Mouse (Mus musculus): Measurements from ENCODE around the gene Mst1. TPM values are rescaled to one million over a fixed set of nuclear protein-coding genes. Genes with fewer than 3 reads are reported as not detected.
A peak's percentile ranks its signal among the peaks of the same experiment; 100 is the strongest.

Mst1 gene
- polyA plus RNA-seq, 1 experiment, result 0.65 TPM

DNA sequence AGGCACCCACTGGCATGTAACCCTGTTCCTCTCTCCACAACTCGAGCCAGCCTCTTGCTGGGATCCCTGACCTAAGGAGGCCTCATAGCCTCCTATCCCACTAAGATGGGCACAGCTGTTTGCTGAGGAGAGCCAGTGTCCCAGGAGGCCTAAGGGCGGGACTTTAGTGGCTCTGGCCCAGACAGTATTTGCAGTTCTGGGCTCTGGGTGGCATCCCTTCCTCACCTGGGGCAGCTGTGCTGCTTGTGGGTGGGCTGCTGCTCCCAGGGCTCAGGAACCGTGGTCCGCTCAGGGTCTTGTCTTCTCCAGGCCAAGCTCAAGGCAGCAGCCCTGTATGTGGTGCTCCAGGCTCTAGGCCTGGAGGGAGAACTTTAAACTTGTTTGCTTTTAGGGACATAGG lies 33.7 kb upstream of the Mst1 start:
- Histone ChIP-seq H3K79me2 (ENCODE audit: control insufficient read depth, insufficient read depth) (peaks cover 7% of the 10 kb centered on the region), H3K4me3 (no peak overlapping the region), H3K4me2 (ENCODE audit: low read depth) (no peak overlapping the region), H3ac (ENCODE audit: control insufficient read depth, insufficient read length) (no peak overlapping the region), H3K27me3 (ENCODE audit: control insufficient read depth, insufficient read depth, insufficient read length) (no peaks in the 10 kb centered on the region), H3K36me3 (ENCODE audit: control insufficient read depth, insufficient read depth) (no peaks in the 10 kb centered on the region)
- TF ChIP-seq MYOD1 (IDR thresholded peaks at IDR 0.05; ENCODE audit: control insufficient read depth in 1 of 3, insufficient read length in 2 of 3, low read depth in 2 of 3) (no peak), E2F4 (IDR thresholded peaks at IDR 0.05; ENCODE audit: insufficient read depth) (no peak), MYOG (IDR thresholded peaks at IDR 0.05; ENCODE audit: control insufficient read depth in 1 of 3, insufficient read depth in 1 of 3, insufficient read length in 2 of 3, low read depth in 2 of 3) (no peak), POLR2AphosphoS2 (IDR thresholded peaks at IDR 0.05; ENCODE audit: insufficient read length, low read depth) (no peak), POLR2A (IDR thresholded peaks at IDR 0.05; ENCODE audit: insufficient read length, low read depth) (no peak), USF1 (IDR thresholded peaks at IDR 0.05; ENCODE audit: low read depth) (no peak), SRF (IDR thresholded peaks at IDR 0.05; ENCODE audit: control insufficient read depth, insufficient read length, low read depth) (no peak), TCF12 (IDR thresholded peaks at IDR 0.05; ENCODE audit: insufficient read depth, poor library complexity, severe bottlenecking) (no peak), CEBPB (IDR thresholded peaks at IDR 0.05; ENCODE audit: insufficient read depth, poor library complexity, severe bottlenecking) (no peak), REST (IDR thresholded peaks at IDR 0.05; ENCODE audit: insufficient read depth, insufficient read length) (no peak), MAX (IDR thresholded peaks at IDR 0.05; ENCODE audit: low read depth) (no peak), TCF3 (IDR thresholded peaks at IDR 0.05; ENCODE audit: insufficient read length, low read depth) (no peak)

GRCm38 (mm10) chr9:108047601-108048565 lies 32.4 kb upstream of the Mst1 start:
- H3K27me3 ChIP-seq (ENCODE audit: control insufficient read depth, insufficient read depth, insufficient read length), result no peaks in the 10 kb centered on the region
- no peak overlapping the region for H3ac ChIP-seq (ENCODE audit: control insufficient read depth, insufficient read length)
- peak overlapping the region; percentile 88 for H3K4me2 ChIP-seq (ENCODE audit: low read depth)
- H3K79me2 ChIP-seq (ENCODE audit: control insufficient read depth, insufficient read depth), result peaks cover 7% of the 10 kb centered on the region
- H3K4me3 ChIP-seq, result peak overlapping the region; percentile 77
- no peak for TF ChIP-seq MYOD1 (IDR thresholded peaks at IDR 0.05; ENCODE audit: control insufficient read depth in 1 of 3, insufficient read length in 2 of 3, low read depth in 2 of 3)
- no peak for TF ChIP-seq TCF3 (IDR thresholded peaks at IDR 0.05; ENCODE audit: insufficient read length, low read depth)
- TF ChIP-seq MAX (IDR thresholded peaks at IDR 0.05; ENCODE audit: low read depth), result no peak
- no peaks in the 10 kb centered on the region for H3K36me3 ChIP-seq (ENCODE audit: control insufficient read depth, insufficient read depth)

- Histone ChIP-seq H3K36me3 (ENCODE audit: control insufficient read depth, insufficient read depth) (no peaks in the 10 kb centered on the region), H3K4me3 (peak overlapping the region; percentile 77), H3K79me2 (ENCODE audit: control insufficient read depth, insufficient read depth) (peaks cover 7% of the 10 kb centered on the region), H3K4me2 (ENCODE audit: low read depth) (peak overlapping the region; percentile 88), H3ac (ENCODE audit: control insufficient read depth, insufficient read length) (peak overlapping the region; percentile 32), H3K27me3 (ENCODE audit: control insufficient read depth, insufficient read depth, insufficient read length) (no peaks in the 10 kb centered on the region)
- no peak for TF ChIP-seq TCF12 (IDR thresholded peaks at IDR 0.05; ENCODE audit: insufficient read depth, poor library complexity, severe bottlenecking)
These were observed 31.7 kb upstream of the Mst1 start for GRCm38 (mm10) chr9:108048566-108048955.

DNA sequence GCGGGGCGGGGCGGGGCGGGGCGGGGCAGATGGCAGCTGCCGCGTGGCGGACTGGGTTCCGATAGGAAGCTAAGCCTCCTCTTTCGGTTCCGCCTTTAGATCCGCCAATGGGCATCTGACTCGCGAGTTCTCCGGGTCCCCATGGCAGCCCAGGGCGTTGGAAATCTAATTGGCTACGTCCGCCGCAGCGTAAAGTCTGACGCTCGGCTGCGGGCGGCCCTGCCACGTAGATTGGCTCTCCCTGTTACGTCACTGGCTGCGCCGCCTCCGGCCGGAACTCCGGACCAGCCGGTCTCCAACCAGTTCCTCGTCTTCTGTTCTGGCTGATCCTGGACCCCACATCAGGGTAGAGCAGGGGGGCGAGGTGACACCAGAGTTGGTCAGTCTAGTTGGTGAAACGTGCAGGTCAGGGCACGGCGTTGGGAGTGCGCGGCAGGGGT lies 31.2 kb upstream of the Mst1 start, which contains the start of gene Gmppb:
Gene Gmppb (plus strand): TSS at position 227 of the 440 bp plus-strand sequence.
- H3ac ChIP-seq (ENCODE audit: control insufficient read depth, insufficient read length), result peak within 1 kb of the TSS; percentile 32
- peak within 1 kb of the TSS; percentile 77 for H3K4me3 ChIP-seq
- peaks cover 7% of the 10 kb centered on the region for H3K79me2 ChIP-seq (ENCODE audit: control insufficient read depth, insufficient read depth)
- H3K27me3 ChIP-seq (ENCODE audit: control insufficient read depth, insufficient read depth, insufficient read length), result no peaks in the 10 kb centered on the region
- TF ChIP-seq SRF (IDR thresholded peaks at IDR 0.05; ENCODE audit: control insufficient read depth, insufficient read length, low read depth) (peak; percentile 8), POLR2AphosphoS2 (IDR thresholded peaks at IDR 0.05; ENCODE audit: insufficient read length, low read depth) (peak; percentile 77), POLR2A (IDR thresholded peaks at IDR 0.05; ENCODE audit: insufficient read length, low read depth) (peak; percentile 60), MYOD1 (IDR thresholded peaks at IDR 0.05; ENCODE audit: control insufficient read depth in 1 of 3, insufficient read length in 2 of 3, low read depth in 2 of 3) (peak in 1 of 3 experiments; percentile 43), MAX (IDR thresholded peaks at IDR 0.05; ENCODE audit: low read depth) (no peak), TCF3 (IDR thresholded peaks at IDR 0.05; ENCODE audit: insufficient read length, low read depth) (no peak), MYOG (IDR thresholded peaks at IDR 0.05; ENCODE audit: control insufficient read depth in 1 of 3, insufficient read depth in 1 of 3, insufficient read length in 2 of 3, low read depth in 2 of 3) (peak in 1 of 3 experiments; percentile 34)
- peak within 1 kb of the TSS; percentile 88 for H3K4me2 ChIP-seq (ENCODE audit: low read depth)
- H3K36me3 ChIP-seq (ENCODE audit: control insufficient read depth, insufficient read depth), result no peaks in the 10 kb centered on the region

DNA sequence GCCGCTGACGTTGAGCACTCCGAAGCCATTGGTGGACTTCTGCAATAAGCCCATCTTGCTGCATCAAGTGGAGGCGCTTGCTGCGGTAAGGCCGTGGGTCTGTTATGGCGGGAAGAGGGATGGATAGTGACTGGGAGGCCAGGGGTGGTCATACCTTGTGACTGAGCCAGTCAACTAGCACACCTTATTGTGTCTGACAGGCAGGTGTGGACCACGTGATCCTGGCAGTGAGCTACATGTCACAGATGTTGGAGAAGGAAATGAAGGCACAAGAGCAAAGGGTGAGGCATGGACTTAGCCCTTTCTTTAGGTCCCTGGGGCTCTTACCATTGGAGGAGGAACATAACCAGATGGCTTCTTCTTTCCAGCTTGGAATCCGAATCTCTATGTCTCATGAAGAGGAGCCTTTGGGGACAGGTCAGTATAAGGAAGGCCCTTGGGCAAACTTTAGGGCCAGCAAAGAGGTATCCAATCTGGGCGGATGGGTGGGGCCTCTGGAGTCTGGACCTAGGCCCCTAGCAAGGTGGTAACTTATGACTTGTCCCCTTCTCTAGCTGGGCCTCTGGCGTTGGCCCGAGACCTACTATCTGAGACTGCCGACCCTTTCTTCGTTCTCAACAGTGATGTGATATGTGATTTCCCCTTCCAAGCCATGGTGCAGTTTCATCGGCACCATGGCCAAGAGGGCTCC lies 30.5 kb upstream of the Mst1 start:
- no peaks in the 10 kb centered on the region for H3K27me3 ChIP-seq (ENCODE audit: control insufficient read depth, insufficient read depth, insufficient read length)
- peak overlapping the region; percentile 32 for H3ac ChIP-seq (ENCODE audit: control insufficient read depth, insufficient read length)
- H3K36me3 ChIP-seq (ENCODE audit: control insufficient read depth, insufficient read depth), result no peaks in the 10 kb centered on the region
- H3K4me3 ChIP-seq, result peak overlapping the region; percentile 77
- peak overlapping the region; percentile 77 for H3K4me2 ChIP-seq (ENCODE audit: low read depth)
- H3K79me2 ChIP-seq (ENCODE audit: control insufficient read depth, insufficient read depth), result peaks cover 7% of the 10 kb centered on the region
- TF ChIP-seq POLR2A (IDR thresholded peaks at IDR 0.05; ENCODE audit: insufficient read length, low read depth) (no peak), POLR2AphosphoS2 (IDR thresholded peaks at IDR 0.05; ENCODE audit: insufficient read length, low read depth) (peak; percentile 13)
